In the genomic region with DNA sequence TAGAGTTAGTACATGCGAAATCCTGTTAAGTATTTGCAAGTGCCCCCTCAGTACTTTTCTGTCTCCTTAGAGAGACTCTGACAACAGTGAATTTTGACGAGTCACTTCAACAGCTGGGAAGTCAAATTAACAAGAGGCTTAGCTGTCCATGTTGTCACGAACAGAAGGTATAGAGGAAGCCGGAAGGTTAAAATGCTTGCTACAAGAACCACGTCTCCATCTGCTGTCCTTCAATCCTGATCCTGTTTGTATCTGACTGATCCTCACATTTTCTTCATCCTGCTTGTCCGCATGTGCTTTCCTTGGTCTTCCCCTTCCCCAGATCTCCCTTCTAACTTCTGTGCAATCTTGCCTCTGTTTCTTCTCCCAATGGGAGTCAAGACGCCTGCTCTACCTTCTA, we compare ENCODE assay signal across 1 mouse cellular context.
A peak's percentile ranks its signal among the peaks of the same experiment; 100 is the strongest.
TF ChIP-seq lines count a peak whose summit lies in the region.

No protein-coding gene starts in this region.

TF ChIP-seq in MEL, 35 proteins besides CTCF, POLR2A, EP300 and RAD21 (continued from another document):
- TF ChIP-seq MXI1 (IDR thresholded peaks at IDR 0.05; ENCODE audit: low read depth, low read length) (peak; percentile 14), MAX (IDR thresholded peaks at IDR 0.05; ENCODE audit: low read length) (no peak), JUND (IDR thresholded peaks at IDR 0.05; ENCODE audit: low read depth, low read length) (no peak), CHD2 (IDR thresholded peaks at IDR 0.05; ENCODE audit: low read length) (no peak)
